Mouse (Mus musculus): ENCODE results near the gene Zbtb16.

Zbtb16 gene

DNA sequence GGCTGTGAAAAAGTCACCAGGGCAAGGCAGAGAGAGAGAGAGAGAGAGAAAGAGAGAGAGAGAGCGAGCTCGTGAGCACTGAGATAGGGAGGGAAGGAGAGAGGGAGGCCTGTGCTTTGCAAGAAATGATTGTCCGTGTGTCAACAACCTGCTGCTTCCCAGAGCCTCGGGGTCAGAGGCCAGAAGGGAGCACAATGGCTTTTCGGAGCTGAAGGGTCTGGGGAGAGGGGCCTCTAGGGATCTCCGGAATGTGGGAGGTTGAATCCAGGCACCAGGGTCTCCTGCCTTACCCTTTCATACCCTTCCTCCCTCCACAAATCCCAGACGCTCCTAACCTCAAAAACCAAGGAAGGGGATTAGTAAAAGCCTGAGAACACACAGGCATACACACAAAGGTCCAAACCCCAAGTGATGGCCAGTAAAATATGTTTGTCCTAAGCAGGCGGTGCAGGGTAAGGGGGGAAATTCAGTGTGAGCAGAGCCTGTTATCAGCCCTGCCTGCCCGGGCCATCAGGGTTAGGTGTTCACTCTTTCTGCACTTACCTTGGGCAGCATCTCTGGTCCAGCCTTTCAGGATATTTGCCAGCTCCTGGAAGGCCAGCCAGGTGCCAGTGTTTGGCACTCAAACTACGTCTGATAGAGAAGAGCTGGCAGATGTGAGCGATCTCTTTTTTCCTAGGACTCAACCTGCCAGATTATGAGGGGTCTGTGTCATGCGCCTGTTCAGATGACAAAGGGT lies 139.1 kb downstream of the Zbtb16 start:
- no peak for DNase-seq

GRCm38 (mm10) chr9:48696330-48696729 lies 139.7 kb downstream of the Zbtb16 start:
- no peak for DNase-seq

DNA sequence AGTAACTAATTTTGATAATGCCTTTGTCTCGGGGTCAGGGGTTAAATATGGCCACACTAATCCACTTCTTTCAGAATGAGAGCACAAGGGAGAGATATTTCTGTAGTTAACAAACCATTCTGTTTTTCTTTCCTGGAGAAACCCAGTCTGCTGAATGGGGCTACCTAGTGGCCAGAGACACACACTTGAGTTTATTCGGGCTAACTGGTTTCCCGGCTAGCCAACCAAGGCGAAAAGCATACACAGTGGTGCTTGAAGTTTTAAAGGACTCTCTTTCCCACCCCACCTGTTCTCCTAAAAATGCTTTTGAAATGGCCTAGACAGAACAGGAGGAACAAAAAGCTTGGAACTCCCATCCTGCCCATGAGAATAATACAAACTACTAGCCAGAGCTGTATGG lies 140.2 kb downstream of the Zbtb16 start:
- no peak for DNase-seq

GRCm38 (mm10) chr9:48694616-48695061 lies 141.4 kb downstream of the Zbtb16 start:
- peak; percentile 12 to 15 for DNase-seq

GRCm38 (mm10) chr9:48693696-48694095 lies 142.3 kb downstream of the Zbtb16 start:
- no peak for DNase-seq

DNA sequence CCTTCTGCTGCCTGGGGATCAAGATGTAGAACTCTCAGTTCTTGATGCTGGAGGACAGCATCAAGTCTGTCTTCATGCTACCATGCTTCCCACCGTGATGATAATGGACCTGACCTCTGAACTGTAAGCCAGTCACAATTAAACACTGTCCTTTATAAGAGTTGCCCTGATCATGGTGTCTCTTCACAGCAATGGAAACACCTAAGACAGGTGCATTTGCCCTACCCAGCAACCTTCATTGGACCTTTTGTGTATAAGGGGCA lies 146.4 kb downstream of the Zbtb16 start:
- no peak for DNase-seq

DNA sequence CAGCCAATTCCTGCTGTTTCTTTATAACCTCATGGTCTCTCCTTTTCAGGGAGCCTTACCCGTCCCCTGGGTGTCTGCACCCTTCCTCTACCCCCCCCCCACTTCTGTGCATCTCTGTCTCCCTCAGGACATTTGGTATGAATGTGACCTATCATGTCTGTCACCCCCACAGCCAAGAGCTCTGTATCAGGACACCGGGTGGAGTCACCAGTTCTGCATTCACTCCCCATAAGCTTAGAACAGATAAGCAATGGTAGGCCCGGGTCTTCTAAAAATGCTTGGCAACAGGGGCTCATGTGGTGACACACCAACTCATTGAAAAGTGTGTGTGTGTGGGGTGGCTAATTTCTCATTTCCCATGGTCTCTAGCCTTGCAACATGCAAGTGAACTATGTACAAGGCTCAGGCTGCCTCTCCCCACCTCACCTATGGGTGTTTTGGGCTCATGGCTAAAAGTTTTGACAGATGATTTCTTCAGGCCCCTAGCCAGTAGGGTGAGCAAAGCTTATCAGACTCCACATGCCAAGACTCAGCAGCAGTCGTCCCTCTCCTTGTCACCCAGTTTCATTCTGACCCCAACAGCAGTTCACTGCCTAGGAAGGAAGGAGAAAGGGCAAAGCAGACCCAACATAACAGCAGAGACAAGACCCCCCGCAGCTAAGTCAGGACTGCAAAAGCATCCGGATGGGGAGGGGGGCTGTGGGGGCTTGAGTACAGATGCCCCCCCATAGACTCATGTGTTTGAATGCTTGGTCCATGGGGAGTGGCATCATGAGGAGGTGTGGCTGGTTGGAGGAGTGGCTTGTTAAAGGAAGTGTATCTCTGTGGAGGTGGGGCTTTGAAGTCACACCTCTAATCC lies 146.9 kb downstream of the Zbtb16 start:
- no peak for DNase-seq

- no peak for DNase-seq
Measured at GRCm38 (mm10) chr9:48687891-48688290, 148.1 kb downstream of the Zbtb16 start.

DNA sequence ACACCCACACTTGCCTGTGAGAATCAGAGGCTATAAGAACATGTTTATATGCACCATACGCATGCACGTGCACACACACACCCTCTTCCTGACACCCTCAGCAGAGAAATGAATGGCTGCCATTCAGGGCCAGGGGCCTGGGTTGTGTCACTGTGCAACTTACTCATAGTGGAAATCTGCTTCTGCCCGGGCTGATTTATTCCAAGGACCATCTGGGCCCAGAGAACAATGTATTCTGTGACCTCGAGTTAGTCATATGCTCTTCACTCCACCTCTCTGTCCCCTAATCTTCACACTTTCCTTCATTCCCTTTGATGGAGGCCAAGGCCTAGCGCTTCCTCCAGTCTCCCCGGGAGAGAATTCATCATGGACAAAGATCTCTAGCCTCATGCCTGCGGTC lies 150.3 kb downstream of the Zbtb16 start:
- DNase-seq, result no peak

DNA sequence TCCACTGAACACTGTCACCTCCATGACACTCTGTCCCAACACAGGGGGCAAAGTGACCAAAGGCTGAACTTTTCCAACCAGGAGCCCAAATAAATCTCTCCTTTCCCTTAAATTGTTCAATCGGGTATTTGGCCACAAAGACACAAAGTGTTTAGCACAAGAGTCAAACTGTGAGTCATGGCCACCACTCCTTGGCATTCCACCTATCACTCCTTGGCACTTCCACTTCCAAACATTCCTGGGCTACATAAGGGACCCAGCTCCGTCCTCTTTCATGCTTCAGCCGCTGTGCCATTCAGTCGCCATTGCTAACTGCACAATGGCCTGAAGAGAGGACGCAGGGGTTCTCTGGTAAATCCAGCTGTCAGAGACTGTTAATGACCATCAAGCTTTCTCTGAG lies 151.9 kb downstream of the Zbtb16 start:
- no peak for DNase-seq

- DNase-seq, result no peak
Measured at GRCm38 (mm10) chr9:48681193-48681592, 154.8 kb downstream of the Zbtb16 start.

DNA sequence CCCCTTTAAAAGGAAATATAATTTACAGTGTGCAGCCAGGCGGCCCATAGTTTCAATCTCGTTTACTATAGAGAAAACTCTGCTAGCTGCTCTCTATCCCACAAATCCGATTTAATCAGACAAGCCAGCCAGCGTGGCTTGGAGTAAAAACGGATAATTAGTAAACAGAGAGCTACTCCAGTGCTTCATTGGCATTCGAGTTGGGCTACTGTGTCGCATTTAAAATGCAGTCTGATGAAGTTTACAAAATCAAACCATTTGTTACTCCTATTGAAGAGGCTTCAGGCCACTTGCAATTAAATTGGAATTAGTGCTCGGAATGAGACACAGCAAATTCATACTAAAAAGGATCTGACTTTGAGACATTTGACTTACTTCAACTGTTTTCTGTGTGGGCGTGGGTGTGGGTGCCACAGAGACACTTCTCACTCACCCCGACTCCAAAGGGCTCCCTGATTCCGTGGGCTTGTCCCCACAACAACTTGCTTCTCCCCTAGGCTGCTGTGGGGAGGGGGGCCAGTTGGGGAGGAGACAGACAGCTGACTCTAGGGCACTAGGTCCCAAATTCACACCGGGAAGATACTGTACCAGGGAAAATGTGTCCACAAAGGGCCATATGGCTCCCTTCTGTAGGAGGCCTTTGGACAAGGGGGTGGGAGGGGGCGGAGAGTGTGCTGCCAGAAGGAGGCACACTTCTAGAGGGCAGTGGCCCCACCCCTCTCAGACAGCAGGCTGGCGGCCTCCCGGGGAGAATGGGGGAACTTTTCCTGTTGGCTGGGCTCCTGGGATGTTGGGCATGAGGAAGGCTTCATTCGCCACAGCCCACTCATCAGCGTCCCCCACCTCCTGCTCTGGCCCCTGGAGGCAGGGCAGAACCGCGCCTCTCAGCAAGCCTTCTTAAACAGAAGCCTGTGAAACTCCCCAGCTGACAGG lies 157.3 kb downstream of the Zbtb16 start:
- DNase-seq, result peak in 1 of 2 experiments; percentile 17

DNA sequence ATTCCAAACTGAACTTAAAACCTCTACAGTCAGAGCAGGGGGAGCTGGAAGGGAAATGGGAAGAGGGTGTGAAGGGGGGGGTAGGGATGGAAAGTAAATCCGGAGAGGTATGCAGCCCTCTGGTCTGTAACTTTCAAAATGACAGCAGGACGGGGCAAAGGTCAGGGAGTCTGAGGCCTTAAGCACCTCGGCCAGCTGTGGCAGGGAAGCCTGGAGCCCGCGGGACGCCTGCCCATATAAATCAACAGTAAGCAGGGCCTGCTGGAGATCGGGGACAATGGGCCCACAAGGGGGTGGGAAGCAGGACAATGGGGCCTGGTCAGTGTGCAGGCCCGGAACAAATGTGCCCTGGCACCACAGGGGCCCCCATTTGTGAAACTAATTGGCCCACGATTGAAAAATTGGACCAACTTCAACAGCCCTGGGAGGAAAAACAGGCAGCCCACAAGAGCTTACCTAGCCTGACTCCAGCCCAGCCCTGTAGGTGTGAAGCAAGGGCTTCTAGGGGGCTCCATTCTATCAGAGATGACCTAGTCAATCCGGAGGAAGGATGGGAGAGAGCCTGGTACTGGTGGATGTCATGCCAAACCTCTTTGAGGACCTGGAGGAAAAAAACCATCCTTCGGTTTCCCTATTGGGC lies 160.8 kb downstream of the Zbtb16 start:
- peak; percentile 35 to 36 for DNase-seq

- DNase-seq, result peak; percentile 37 to 39
Measured at GRCm38 (mm10) chr9:48674359-48675015, 161.5 kb downstream of the Zbtb16 start.

- no peak for DNase-seq
Measured at GRCm38 (mm10) chr9:48673804-48674203, 162.2 kb downstream of the Zbtb16 start.

DNA sequence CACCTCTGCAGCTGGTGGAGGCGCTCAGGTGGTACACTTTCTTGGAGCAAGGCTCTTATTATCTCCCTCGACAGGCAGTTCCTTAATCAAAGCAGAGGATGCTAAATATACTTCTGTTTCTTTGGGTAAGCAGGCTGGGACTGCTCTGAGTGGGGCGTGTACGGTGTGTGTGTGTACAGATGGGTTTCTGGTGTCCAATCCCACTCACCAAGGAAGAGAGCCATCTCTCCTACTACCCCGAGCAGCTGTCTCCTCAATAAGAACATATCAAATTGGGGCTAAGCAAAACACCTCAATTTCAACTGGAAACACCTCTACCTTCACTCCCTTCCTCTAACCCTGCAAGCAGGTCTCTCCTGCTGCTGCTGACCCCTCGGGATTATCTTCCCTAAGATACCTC lies 162.8 kb downstream of the Zbtb16 start:
- no peak for DNase-seq

DNA sequence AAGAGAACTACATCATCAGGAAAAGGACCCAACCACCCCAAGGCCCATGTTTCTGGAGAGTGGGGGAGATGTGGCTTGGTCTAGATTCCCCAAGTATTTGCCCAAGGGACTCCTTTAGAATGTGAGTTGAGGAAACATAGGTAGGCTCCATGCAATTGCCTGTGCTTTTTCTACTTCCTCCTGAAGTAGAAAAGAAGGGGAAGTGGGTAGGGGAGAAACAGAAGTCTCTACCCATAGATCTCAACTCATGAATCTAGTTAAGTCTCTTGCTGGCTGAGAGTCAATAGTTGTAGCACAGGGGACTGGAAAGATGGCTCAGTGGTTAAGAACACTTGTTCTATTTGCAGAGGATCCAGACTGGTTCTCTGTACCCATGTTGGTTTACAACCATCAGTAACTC lies 164.2 kb downstream of the Zbtb16 start:
- no peak for DNase-seq

GRCm38 (mm10) chr9:48670156-48670555 lies 165.9 kb downstream of the Zbtb16 start:
- DNase-seq, result no peak

DNA sequence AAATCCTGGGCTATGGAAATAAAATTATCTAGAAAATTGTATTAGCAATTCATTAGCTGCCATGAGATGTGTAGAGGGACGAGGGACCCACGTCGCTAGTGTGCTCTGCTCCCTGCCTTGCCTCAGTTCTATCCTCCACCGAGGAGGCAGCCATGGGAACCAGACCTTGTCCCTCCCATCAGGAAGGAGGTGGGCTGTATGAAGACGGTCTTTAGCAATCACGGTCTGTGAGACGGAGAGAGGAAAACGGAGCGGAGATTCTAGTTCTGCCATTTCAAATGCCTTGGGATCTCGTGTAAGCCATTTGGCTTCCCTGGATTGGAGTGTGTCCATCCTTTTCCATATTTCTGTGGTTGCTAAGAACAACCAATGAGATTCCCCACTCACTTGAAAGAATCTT lies 166.3 kb downstream of the Zbtb16 start:
- DNase-seq, result no peak

DNA sequence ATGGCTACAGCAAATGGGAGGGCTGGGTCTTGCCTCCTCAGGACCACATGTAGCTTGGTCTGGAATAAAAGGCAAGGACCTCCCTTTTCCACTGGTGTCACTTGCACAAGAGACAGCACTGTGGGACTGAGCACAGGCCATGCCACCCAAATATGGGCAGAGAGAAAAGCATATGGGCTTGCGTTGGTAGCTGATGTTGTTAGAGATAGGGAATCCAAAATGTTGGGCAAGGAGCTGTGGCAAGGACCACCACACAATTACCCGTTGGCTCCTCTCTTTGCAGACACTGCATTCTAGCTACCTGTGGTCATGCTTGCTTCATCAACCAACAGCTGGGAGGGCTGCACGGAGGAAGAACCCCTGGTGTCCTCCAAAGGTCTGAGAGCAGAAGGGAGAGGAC lies 169.3 kb downstream of the Zbtb16 start:
- DNase-seq, result no peak

- DNase-seq, result no peak
Measured at GRCm38 (mm10) chr9:48663052-48663433, 173.0 kb downstream of the Zbtb16 start.

DNA sequence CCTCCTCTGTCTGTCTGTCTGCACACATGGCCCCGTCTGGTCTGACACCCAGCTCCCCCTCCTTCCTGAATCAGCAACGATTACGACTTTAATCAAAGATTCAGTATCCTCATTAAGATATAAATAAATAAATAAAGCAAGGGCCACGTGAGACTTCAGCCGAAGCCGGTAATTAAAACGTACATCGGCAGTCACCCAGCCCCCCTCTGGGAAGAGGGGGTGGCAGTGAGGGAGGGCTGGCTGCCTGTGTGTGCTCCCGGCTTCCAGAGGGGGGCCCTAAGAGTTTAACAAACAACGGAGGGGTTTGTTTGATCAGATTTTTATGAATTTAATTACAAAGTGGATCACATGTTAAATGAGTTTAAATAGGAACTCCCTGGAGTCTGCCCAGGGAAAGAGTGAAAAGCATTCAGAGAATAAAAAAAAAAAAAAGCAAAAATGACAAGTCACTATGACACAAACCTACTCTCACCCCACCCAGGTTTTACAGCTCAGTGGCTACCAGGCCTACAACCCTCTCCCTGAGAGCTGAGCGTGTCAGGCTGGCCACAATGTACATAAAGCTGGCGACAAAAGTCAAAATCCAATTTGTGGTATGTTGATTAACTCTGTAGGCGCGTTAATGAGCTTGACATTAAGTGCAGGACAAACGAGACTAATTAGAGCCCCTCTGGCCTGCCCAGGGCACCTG lies 173.5 kb downstream of the Zbtb16 start:
- no peak for DNase-seq

Data from kidney, adult 8-10 months (tissue).